Mouse (Mus musculus) neutrophil, adult 65 days (primary cell): ENCODE data around the gene Slc20a1. TPM values are rescaled to one million over a fixed set of nuclear protein-coding genes. Genes with fewer than 3 reads are reported as not detected.

Source experiments
- total RNA-seq: library from RNA; stranded (reverse); gene quantifications from 2 replicates; pipeline ENCODE4 v1.2.4, GENCODE M21; 2023

The Slc20a1 gene
- 171 and 183 TPM in 2 replicates for total RNA-seq

GRCm38 (mm10) chr2:129198436-129199327 lies at the start of gene Slc20a1:
Gene Slc20a1, plus strand, starts transcription at chr2:129198764.

Other genes starting within 250 kb of the Slc20a1 start
- gene Zc3h6, start 231.4 kb upstream of the Slc20a1 start, total RNA-seq: 1.8 and 2.4 TPM in 2 replicates
- 1.4 and 1.7 TPM in 2 replicates for gene Gm10762, start 231.0 kb upstream of the Slc20a1 start, total RNA-seq
- gene Vinac1, start 150.6 kb upstream of the Slc20a1 start, total RNA-seq: not detected in 2 replicates
- gene Ttl, start 132.8 kb upstream of the Slc20a1 start, total RNA-seq: 1.6 and 1.9 TPM in 2 replicates
- gene Polr1b, start 97.8 kb upstream of the Slc20a1 start, total RNA-seq: 5.6 and 8.3 TPM in 2 replicates
- 6.8 and 7.1 TPM in 2 replicates for gene Chchd5, start 69.1 kb upstream of the Slc20a1 start, total RNA-seq
- 25.7 and 28.6 TPM in 2 replicates for gene Ckap2l, start 98.4 kb downstream of the Slc20a1 start, total RNA-seq
- 1.7 and 2.1 TPM in 2 replicates for gene Il1a, start 111.2 kb downstream of the Slc20a1 start, total RNA-seq
- 637 and 806 TPM in 2 replicates for gene Il1b, start 172.4 kb downstream of the Slc20a1 start, total RNA-seq